Mouse (Mus musculus) liver, adult 2 months (tissue): Measurements from ENCODE around the gene C2cd3. TPM values are rescaled to one million over a fixed set of nuclear protein-coding genes. Genes with fewer than 3 reads are reported as not detected.

ENCODE experiments used
- DNase-seq: peaks from one replicate; pipeline ENCODE4 v3.0.0-alpha.2; 2011; ENCODE audit warnings: low read depth, low spot score; ENCODE audit errors: extremely low read depth
- H3K27ac ChIP-seq: fragments of 200-500 bp; replicated peaks from 2 replicates; pipeline ENCODE4 v1.5.1; 2012; ENCODE audit warnings: low read depth, mild to moderate bottlenecking, control low read depth, inconsistent platforms, low read length; ENCODE audit not compliant: insufficient read depth
- H3K27me3 ChIP-seq: fragments of 200-500 bp; 2 replicates; pipeline ENCODE4 v1.6.1; 2012; ENCODE audit warnings: mild to moderate bottlenecking, moderate library complexity, low read length, inconsistent platforms; ENCODE audit not compliant: control insufficient read depth, insufficient read depth
- H3K36me3 ChIP-seq: fragments of 200-500 bp; 2 replicates; pipeline ENCODE4 v1.6.1; 2012; ENCODE audit warnings: low read length, inconsistent platforms; ENCODE audit not compliant: control insufficient read depth, insufficient read depth
- H3K4me1 ChIP-seq: fragments of 200-500 bp; 2 replicates; pipeline ENCODE4 v1.6.1; 2011; ENCODE audit warnings: low read length; ENCODE audit not compliant: control insufficient read depth, insufficient read depth
- H3K4me3 ChIP-seq: fragments of 200-500 bp; 2 replicates; pipeline ENCODE4 v1.5.1; 2011; ENCODE audit warnings: low read depth, mild to moderate bottlenecking, control low read depth, low read length, moderate library complexity; ENCODE audit not compliant: insufficient read depth
- H3K79me2 ChIP-seq: fragments of 200-500 bp; 2 replicates; pipeline ENCODE4 v1.6.1; 2012; ENCODE audit warnings: inconsistent platforms, mild to moderate bottlenecking, low read length, moderate library complexity; ENCODE audit not compliant: control insufficient read depth, insufficient read depth
- H3K9ac ChIP-seq: fragments of 200-500 bp; 2 replicates; pipeline ENCODE4 v1.6.1; 2012; ENCODE audit warnings: low read depth, mild to moderate bottlenecking, control low read depth, inconsistent platforms, low read length
- CTCF ChIP-seq: fragments of 200-500 bp; IDR thresholded peaks from 2 replicates; pipeline ENCODE4 v1.5.1; 2011; ENCODE audit warnings: low read depth, low read length, control low read depth
- POLR2A ChIP-seq: fragments of 200-500 bp; IDR thresholded peaks from 2 replicates; pipeline ENCODE4 v1.6.1; 2011; ENCODE audit warnings: low read length, control low read depth; ENCODE audit not compliant: insufficient read depth; ENCODE audit errors: extremely low read depth
- WGBS: fragments of 180-500 bp; shearing (Covaris S2); methylation state at CpG from one replicate; pipeline ENCODE4 v1.1.7; 2018; 5-methylcytosine and 5-hydroxymethylcytosine counted together
- polyA plus RNA-seq: library from polyadenylated mRNA; depleted of rRNA; stranded (reverse); fragments of >200 nt; gene quantifications from 2 replicates; pipeline ENCODE4 v1.2.3, GENCODE M21; 2012
- total RNA-seq: library from RNA; depleted of rRNA; stranded (reverse); fragments of >200 nt; gene quantifications from 2 replicates; pipeline ENCODE4 v1.2.3, GENCODE M21; 2014

The C2cd3 gene
- total and polyA plus RNA-seq, 2 experiments, result 4.5 to 5.1 TPM

GRCm38 (mm10) chr7:100496791-100497190, 124.8 kb downstream of the C2cd3 start:
- 98% methylated on average over 9 of the region's 9 CpGs for WGBS
- H3K36me3 ChIP-seq, result no peaks in the 10 kb centered on the region
- H3K27ac ChIP-seq, result no peak overlapping the region
- H3K27me3 ChIP-seq, result no peaks in the 10 kb centered on the region
- no peaks in the 10 kb centered on the region for H3K79me2 ChIP-seq
- H3K4me3 ChIP-seq, result no peak overlapping the region
- DNase-seq, result no peak
- TF ChIP-seq CTCF (no peak), POLR2A (no peak)
- H3K9ac ChIP-seq, result no peak overlapping the region; the same call in 1 of the 2 replicates
- peaks cover 11% of the 10 kb centered on the region for H3K4me1 ChIP-seq

- no peak for TF ChIP-seq CTCF
- TF ChIP-seq POLR2A, result no peak
- Histone ChIP-seq H3K4me3 (no peak overlapping the region), H3K27me3 (no peaks in the 10 kb centered on the region), H3K27ac (no peak overlapping the region), H3K9ac (no peak overlapping the region), H3K79me2 (no peaks in the 10 kb centered on the region), H3K36me3 (no peaks in the 10 kb centered on the region), H3K4me1 (peaks cover 11% of the 10 kb centered on the region)
- no peak for DNase-seq
- 78% methylated on average over 4 of the region's 4 CpGs for WGBS
These were observed 125.4 kb downstream of the C2cd3 start for GRCm38 (mm10) chr7:100497402-100497801.

GRCm38 (mm10) chr7:100497982-100498381, 125.9 kb downstream of the C2cd3 start:
- 95% methylated on average over 13 of the region's 13 CpGs for WGBS
- no peak overlapping the region for H3K9ac ChIP-seq
- H3K4me1 ChIP-seq, result peaks cover 11% of the 10 kb centered on the region
- no peaks in the 10 kb centered on the region for H3K36me3 ChIP-seq
- H3K4me3 ChIP-seq, result no peak overlapping the region
- no peaks in the 10 kb centered on the region for H3K79me2 ChIP-seq
- DNase-seq, result no peak
- no peak overlapping the region for H3K27ac ChIP-seq
- no peaks in the 10 kb centered on the region for H3K27me3 ChIP-seq
- TF ChIP-seq CTCF (no peak), POLR2A (no peak)

GRCm38 (mm10) chr7:100499465-100499864, 127.4 kb downstream of the C2cd3 start:
- DNase-seq, result no peak
- no peaks in the 10 kb centered on the region for H3K79me2 ChIP-seq
- no peak for TF ChIP-seq POLR2A
- TF ChIP-seq CTCF, result no peak
- no peak overlapping the region for H3K9ac ChIP-seq
- no peak overlapping the region for H3K4me3 ChIP-seq
- peaks cover 10% of the 10 kb centered on the region; the same call in 1 of the 2 replicates for H3K4me1 ChIP-seq
- no peaks in the 10 kb centered on the region for H3K27me3 ChIP-seq
- H3K36me3 ChIP-seq, result no peaks in the 10 kb centered on the region
- H3K27ac ChIP-seq, result no peak overlapping the region

GRCm38 (mm10) chr7:100500276-100500977, 128.4 kb downstream of the C2cd3 start:
- no peak for DNase-seq
- peaks cover 2% of the 10 kb centered on the region for H3K4me1 ChIP-seq
- no peaks in the 10 kb centered on the region for H3K27me3 ChIP-seq
- 71% methylated on average over 16 of the region's 16 CpGs for WGBS
- TF ChIP-seq CTCF (no peak), POLR2A (no peak)
- H3K27ac ChIP-seq, result no peak overlapping the region
- no peak overlapping the region for H3K9ac ChIP-seq
- no peaks in the 10 kb centered on the region for H3K36me3 ChIP-seq
- H3K79me2 ChIP-seq, result no peaks in the 10 kb centered on the region
- no peak overlapping the region for H3K4me3 ChIP-seq

- 74% methylated on average over 6 of the region's 6 CpGs for WGBS
- no peak overlapping the region for H3K27ac ChIP-seq
- H3K27me3 ChIP-seq, result no peaks in the 10 kb centered on the region
- TF ChIP-seq POLR2A (no peak), CTCF (no peak)
- no peaks in the 10 kb centered on the region; the same call in none of the 2 replicates for H3K4me1 ChIP-seq
- no peak overlapping the region for H3K4me3 ChIP-seq
- no peaks in the 10 kb centered on the region for H3K36me3 ChIP-seq
- no peak for DNase-seq
- H3K79me2 ChIP-seq, result no peaks in the 10 kb centered on the region
- H3K9ac ChIP-seq, result no peak overlapping the region
These were observed 129.2 kb downstream of the C2cd3 start for GRCm38 (mm10) chr7:100501027-100501843.
